Mouse (Mus musculus) heart, postnatal 36 days (tissue): ENCODE results near the gene Fam45a. TPM values are rescaled to one million over a fixed set of nuclear protein-coding genes. Genes with fewer than 3 reads are reported as not detected.
"Not testable (repeated sequence)": the region's sequence is repeated elsewhere in the genome, so short reads cannot be mapped to it uniquely, and the experiment has no call there.

Source experiments
- DNase-seq, 2 experiments: peaks; one replicate each; pipeline ENCODE4 v3.0.0; 2021 to 2022
- intact Hi-C: fragments of 180-260 bp; cut with DNase I; formaldehyde crosslinking; loops from one replicate; pipeline ENCODE4 v1.15.1; 2025
- microRNA-seq, 2 experiments: library from miRNA; unstranded; fragments of <30 nt; microRNA quantifications; one replicate each; pipeline ENCODE4 v1.2.0; 2021; ENCODE audit warnings: borderline number of aligned reads in 2 of 2
- total RNA-seq, 2 experiments: library from RNA; stranded (reverse); gene quantifications; 2 replicates each; pipeline ENCODE4 v1.2.3; 2021

The Fam45a gene
- total RNA-seq, 2 experiments from 2014 or later, result 12.5 to 15.6 TPM

- intact Hi-C loops, result loop anchor here (2.0 kb wide), 1 partner anchor 259 kb away; no protein-coding TSS in a partner anchor
- peak; percentile 66 to 78 for DNase-seq
Measured at GRCm38 (mm10) chr19:60837747-60838146, 26.4 kb downstream of the Fam45a start.

GRCm38 (mm10) chr19:60843324-60843723, 31.9 kb downstream of the Fam45a start:
- intact Hi-C loops, result no loop called here
- no peak for DNase-seq

GRCm38 (mm10) chr19:60845731-60846130, 34.3 kb downstream of the Fam45a start:
- no peak for DNase-seq
- intact Hi-C loops, result no loop called here

- intact Hi-C loops, result no loop called here
- DNase-seq, result peak; percentile 88 to 89
Measured at GRCm38 (mm10) chr19:60860868-60861700, 49.7 kb downstream of the Fam45a start, which contains the start of gene Sfxn4. Gene Sfxn4, minus strand, starts transcription at chr19:60861479.

GRCm38 (mm10) chr19:60866169-60866568, 54.8 kb downstream of the Fam45a start:
- DNase-seq, intact Hi-C loops: not testable (repeated sequence)

- DNase-seq, result no peak
- intact Hi-C loops, result no loop called here
Measured at GRCm38 (mm10) chr19:60870489-60870888, 59.1 kb downstream of the Fam45a start.

GRCm38 (mm10) chr19:60871366-60871765, 60.0 kb downstream of the Fam45a start:
- DNase-seq, result no peak
- intact Hi-C loops, result no loop called here

GRCm38 (mm10) chr19:60872272-60872671, 60.9 kb downstream of the Fam45a start:
- intact Hi-C loops, result no loop called here
- DNase-seq, result no peak

GRCm38 (mm10) chr19:60873501-60873900, 62.1 kb downstream of the Fam45a start:
- DNase-seq, result no peak
- intact Hi-C loops, result no loop called here

- intact Hi-C loops, result loop anchor here (1.0 kb wide), 1 partner anchor 15 kb away; the partner anchor contains the start of gene Grk5
- DNase-seq, result peak; percentile 96 to 97
Measured at GRCm38 (mm10) chr19:60874064-60874694, 62.8 kb downstream of the Fam45a start, which contains the start of gene Prdx3. Gene Prdx3, minus strand, starts transcription at chr19:60874556.

- peak; percentile 15 to 27 for DNase-seq
- intact Hi-C loops, result loop anchor here (1.0 to 5.0 kb wide), 2 partner anchors 201 to 314 kb away; no protein-coding TSS in a partner anchor
Measured at GRCm38 (mm10) chr19:60883129-60883528, 71.7 kb downstream of the Fam45a start.

Small RNA genes within 50 kb of the gene (microRNA-seq; reads per million reads assigned to microRNA genes)
- 0 reads per million in 2 experiments for gene mmu-mir-3084-1

Other genes with a start within 250 kb of the Fam45a start
- 10 to 100 TPM; 25.7 to 28.0 TPM for gene Cacul1, start 230.6 kb upstream of the Fam45a start, total RNA-seq
- gene Nanos1, start 55.6 kb upstream of the Fam45a start, total RNA-seq, result under 1 TPM; 0.16 to 0.25 TPM
- 100 to 1,000 TPM; 104 to 107 TPM for gene Eif3a, start 20.9 kb upstream of the Fam45a start, total RNA-seq
- 1 to 10 TPM; 7.2 TPM for gene Sfxn4, start 49.9 kb downstream of the Fam45a start, total RNA-seq
- 100 to 1,000 TPM; 377 to 409 TPM for gene Prdx3, start 63.0 kb downstream of the Fam45a start, total RNA-seq
- gene Grk5, start 78.2 kb downstream of the Fam45a start, total RNA-seq, result 10 to 100 TPM; 20.9 to 29.6 TPM